Comparison of ENCODE assay signal across 13 mouse cellular contexts in genomic region chr12:86681626-86682025, GRCm38 (mm10). TPM values are rescaled to one million over a fixed set of nuclear protein-coding genes. Genes with fewer than 3 reads are reported as not detected.
DNase-seq lines count a peak whose midpoint lies in the region; ATAC-seq lines count a peak whose summit lies in the region.
"Had no signal": no experiment of that assay in that cellular context is flagged by ENCODE, and none has a peak within 500 bp of the region (broad histone marks: within the 10 kb centered on the region; RNA-seq: fewer than 3 reads in every experiment).

No protein-coding gene starts in this region.

- no peaks in the 10 kb centered on the region for H3K36me3 ChIP-seq in heart, embryonic 16.5 days (ENCODE audit: control insufficient read depth, insufficient read depth)
- peaks cover 11% of the 10 kb centered on the region for H3K36me3 ChIP-seq in embryonic facial prominence, embryonic 13.5 days
- peaks cover 3% of the 10 kb centered on the region for H3K36me3 ChIP-seq in midbrain, embryonic 11.5 days (ENCODE audit: control insufficient read depth, insufficient read depth, low read length)

- H3K9me3 ChIP-seq in heart, embryonic 16.5 days (replicated peaks; ENCODE audit: control insufficient read depth, low read length), result no peaks in the 10 kb centered on the region
- no peaks in the 10 kb centered on the region for H3K9me3 ChIP-seq in embryonic facial prominence, embryonic 13.5 days
- H3K9me3 ChIP-seq in midbrain, embryonic 11.5 days (ENCODE audit: control insufficient read depth, low read length), result no peaks in the 10 kb centered on the region

- 0 out of 2 replicates have a peak overlapping the region, but pooled peaks have one; percentile 14 for H3K4me3 ChIP-seq in heart, embryonic 16.5 days (ENCODE audit: low read length)
- peak overlapping the region; percentile 10; the same call in 1 of the 2 replicates for H3K4me3 ChIP-seq in brown adipose tissue, adult 24 weeks (ENCODE audit: insufficient read depth, low read depth, low read length)
- H3K4me3 ChIP-seq in embryonic facial prominence, embryonic 13.5 days, result no peak overlapping the region
- no peak overlapping the region for H3K4me3 ChIP-seq in midbrain, embryonic 11.5 days (ENCODE audit: low read depth, low read length)

- peak overlapping the region; percentile 38; the same call in 1 of the 2 replicates for H3K4me2 ChIP-seq in heart, embryonic 16.5 days (ENCODE audit: low read depth, low read length)
- H3K4me2 ChIP-seq in embryonic facial prominence, embryonic 13.5 days, result peak overlapping the region; percentile 16; the same call in 1 of the 2 replicates
- peak overlapping the region; percentile 17; the same call in 1 of the 2 replicates for H3K4me2 ChIP-seq in midbrain, embryonic 11.5 days

- no peak for ATAC-seq in heart, embryonic 16.5 days (replicated peaks; ENCODE audit: extremely low read depth, insufficient read depth, low FRiP score)
- ATAC-seq in embryonic facial prominence, embryonic 13.5 days (ENCODE audit: insufficient number of reproducible peaks, insufficient read depth, low FRiP score, low TSS enrichment, low read depth), result no peak
- ATAC-seq in midbrain, embryonic 11.5 days (ENCODE audit: low FRiP score), result no peak

- H3K9ac ChIP-seq in heart, embryonic 16.5 days (ENCODE audit: low read length), result no peak overlapping the region
- no peak overlapping the region for H3K9ac ChIP-seq in embryonic facial prominence, embryonic 13.5 days
- H3K9ac ChIP-seq in midbrain, embryonic 11.5 days (ENCODE audit: low read length), result no peak overlapping the region

- no peak for DNase-seq in heart, postnatal 4 days
- peak; percentile 80 for DNase-seq in midbrain, embryonic 11.5 days (ENCODE audit: low spot score, missing footprints)
- DNase-seq in adipocyte (ENCODE audit: low spot score), result no peak
- DNase-seq in embryo, embryonic 10 days (ENCODE audit: low spot score), result no peak
- DNase-seq: adrenal gland, postnatal 25 days; gastrocnemius, postnatal 25 days; liver; spleen, adult 18-20 months had no signal

- 78% methylated on average over 9 of the region's 9 CpGs for WGBS in heart, embryonic 16.5 days
- 83% methylated on average over 9 of the region's 9 CpGs for WGBS in embryonic facial prominence, embryonic 13.5 days
- WGBS in midbrain, embryonic 11.5 days, result 86% methylated on average over 9 of the region's 9 CpGs

- H3K27me3 ChIP-seq in heart, embryonic 16.5 days (ENCODE audit: control insufficient read depth, insufficient read depth, low read length), result no peaks in the 10 kb centered on the region
- peaks cover 4% of the 10 kb centered on the region; the same call in 1 of the 2 replicates for H3K27me3 ChIP-seq in embryonic facial prominence, embryonic 13.5 days
- no peaks in the 10 kb centered on the region for H3K27me3 ChIP-seq in midbrain, embryonic 11.5 days (ENCODE audit: control insufficient read depth, insufficient read depth, low read length)

- no peak overlapping the region for H3K27ac ChIP-seq in heart, embryonic 16.5 days (ENCODE audit: low read length)
- H3K27ac ChIP-seq in brown adipose tissue, adult 24 weeks (replicated peaks; ENCODE audit: low read depth, low read length), result no peak overlapping the region
- no peak overlapping the region for H3K27ac ChIP-seq in embryonic facial prominence, embryonic 13.5 days
- no peak overlapping the region for H3K27ac ChIP-seq in midbrain, embryonic 11.5 days (ENCODE audit: low read depth, low read length)

- H3K4me1 ChIP-seq in heart, embryonic 16.5 days (ENCODE audit: control insufficient read depth, insufficient read depth, low read length), result peaks cover 32% of the 10 kb centered on the region
- peaks cover 6% of the 10 kb centered on the region for H3K4me1 ChIP-seq in brown adipose tissue, adult 24 weeks (ENCODE audit: control insufficient read depth, insufficient read depth, insufficient read length, low read length)
- peaks cover 31% of the 10 kb centered on the region for H3K4me1 ChIP-seq in embryonic facial prominence, embryonic 13.5 days
- peaks cover 18% of the 10 kb centered on the region for H3K4me1 ChIP-seq in midbrain, embryonic 11.5 days (ENCODE audit: control insufficient read depth, insufficient read depth, low read length)

RNA-seq across cellular contexts. Expression of gene Vash1, which starts 3.1 kb away (rescaled TPM):
- polyA plus RNA-seq in heart, embryonic 16.5 days (2015; fragmentation: Nextera tagmentation; extraction: Ambion mirVana), result 8.9 and 11.0 TPM in 2 replicates
- 10 to 100 TPM; 53.5 to 56.7 TPM for total RNA-seq in heart, postnatal 4 days (2021)
- 1.0 and 1.5 TPM in 2 replicates for polyA plus RNA-seq in brown adipose tissue, adult 24 weeks (2012; ENCODE audit: insufficient read depth, insufficient read length, missing spikeins)
- 10.9 and 13.1 TPM in 2 replicates for polyA plus RNA-seq in embryonic facial prominence, embryonic 13.5 days (2015; fragmentation: Nextera tagmentation; extraction: Ambion mirVana)
- 21.7 and 22.7 TPM in 2 replicates for polyA plus RNA-seq in midbrain, embryonic 11.5 days (2014; fragmentation: Nextera tagmentation; extraction: Ambion mirVana)

RNA-seq across cellular contexts. Expression of gene Angel1, which starts 44.6 kb away (rescaled TPM):
- 7.9 and 9.4 TPM in 2 replicates for polyA plus RNA-seq in heart, embryonic 16.5 days (2015; fragmentation: Nextera tagmentation; extraction: Ambion mirVana)
- total RNA-seq in heart, postnatal 4 days (2021), result 1 to 10 TPM; 5.2 to 5.3 TPM
- polyA plus RNA-seq in brown adipose tissue, adult 24 weeks (2012; ENCODE audit: insufficient read depth, insufficient read length, missing spikeins), result 2.2 and 2.9 TPM in 2 replicates
- polyA plus RNA-seq in embryonic facial prominence, embryonic 13.5 days (2015; fragmentation: Nextera tagmentation; extraction: Ambion mirVana), result 9.8 and 10.9 TPM in 2 replicates
- 12.2 and 12.5 TPM in 2 replicates for polyA plus RNA-seq in midbrain, embryonic 11.5 days (2014; fragmentation: Nextera tagmentation; extraction: Ambion mirVana)

RNA-seq across cellular contexts. Expression of gene Lrrc74a, which starts 52.5 kb away (rescaled TPM):
- not detected in 2 replicates for polyA plus RNA-seq in heart, embryonic 16.5 days (2015; fragmentation: Nextera tagmentation; extraction: Ambion mirVana)
- total RNA-seq in heart, postnatal 4 days (2021), result not detected
- not detected in 2 replicates for polyA plus RNA-seq in brown adipose tissue, adult 24 weeks (2012; ENCODE audit: insufficient read depth, insufficient read length, missing spikeins)
- polyA plus RNA-seq in embryonic facial prominence, embryonic 13.5 days (2015; fragmentation: Nextera tagmentation; extraction: Ambion mirVana), result not detected in 2 replicates
- not detected in 2 replicates for polyA plus RNA-seq in midbrain, embryonic 11.5 days (2014; fragmentation: Nextera tagmentation; extraction: Ambion mirVana)
- total RNA-seq: adrenal gland, postnatal 25 days; ES-E14; gastrocnemius, postnatal 25 days; layer of hippocampus, adult 18-20 months had no signal

Comparison
In these comparisons a context has a peak if more than half of its experiments do, and no peak if none do; other contexts are left out.
1. H3K4me3 ChIP-seq: peak in heart, embryonic 16.5 days (single experiment) and brown adipose tissue, adult 24 weeks (single experiment); none in embryonic facial prominence, embryonic 13.5 days (single experiment) and midbrain, embryonic 11.5 days (single experiment).
2. Peak in every context shown above with its lines, with median percentiles within 50 percentile points of each other: H3K4me2 ChIP-seq.